Mouse (Mus musculus) ES-Bruce4 (cell line): Measurements from ENCODE around the gene Ank3. TPM values are rescaled to one million over a fixed set of nuclear protein-coding genes. Genes with fewer than 3 reads are reported as not detected.

Experiments used
- H3K27ac ChIP-seq: 2 replicates; pipeline ENCODE4 v1.5.1; 2012; ENCODE audit warnings: low read length, inconsistent platforms; ENCODE audit not compliant: insufficient read depth
- H3K27me3 ChIP-seq: 2 replicates; pipeline ENCODE4 v1.6.1; 2012; ENCODE audit warnings: mild to moderate bottlenecking, low read length, inconsistent platforms; ENCODE audit not compliant: control insufficient read depth, poor library complexity, insufficient read depth, severe bottlenecking
- H3K36me3 ChIP-seq: 2 replicates; pipeline ENCODE4 v1.6.1; 2012; ENCODE audit warnings: inconsistent platforms, mild to moderate bottlenecking, low read length, moderate library complexity; ENCODE audit not compliant: control insufficient read depth, poor library complexity, insufficient read depth, severe bottlenecking
- H3K4me1 ChIP-seq: one replicate; pipeline ENCODE4 v1.8.1; 2011; ENCODE audit warnings: low read length; ENCODE audit not compliant: control insufficient read depth, insufficient read depth
- H3K4me3 ChIP-seq: 2 replicates; pipeline ENCODE4 v1.5.1; 2011; ENCODE audit warnings: low read depth, mild to moderate bottlenecking, low read length
- H3K9ac ChIP-seq: 2 replicates; pipeline ENCODE4 v1.6.1; 2012; ENCODE audit warnings: low read depth, mild to moderate bottlenecking, inconsistent platforms; ENCODE audit not compliant: poor library complexity, severe bottlenecking
- H3K9me3 ChIP-seq: replicated peaks from 2 replicates; pipeline ENCODE4 v1.6.1; 2012; ENCODE audit warnings: mild to moderate bottlenecking, low read length, inconsistent platforms; ENCODE audit not compliant: control insufficient read depth, poor library complexity, insufficient read depth, severe bottlenecking
- CTCF ChIP-seq: IDR thresholded peaks from one replicate; pipeline ENCODE4 v1.8.1; 2011; ENCODE audit warnings: low read depth, low read length
- EP300 ChIP-seq: IDR thresholded peaks from 2 replicates; pipeline ENCODE4 v1.6.1; 2011; ENCODE audit warnings: low read depth, low read length; ENCODE audit not compliant: insufficient read depth
- POLR2A ChIP-seq: IDR thresholded peaks from one replicate; pipeline ENCODE4 v1.8.1; 2011; ENCODE audit warnings: low read length; ENCODE audit not compliant: insufficient read depth
- polyA plus RNA-seq: library from polyadenylated mRNA; stranded (reverse); fragments of >200 nt; gene quantifications from 2 replicates; pipeline ENCODE4 v1.2.4, GENCODE M21; 2011; ENCODE audit warnings: low read depth; ENCODE audit not compliant: missing spikeins, insufficient read depth, insufficient read length

Gene Ank3
- polyA plus RNA-seq, 1 experiment = 61.0 TPM

GRCm38 (mm10) chr10:69535123-69535930, 136.8 kb downstream of the Ank3 start:
- no peaks in the 10 kb centered on the region for H3K4me1 ChIP-seq

GRCm38 (mm10) chr10:69535931-69536200, 137.3 kb downstream of the Ank3 start:
- Histone ChIP-seq H3K36me3 (no peaks in the 10 kb centered on the region), H3K4me1 (no peaks in the 10 kb centered on the region), H3K4me3 (no peak overlapping the region), H3K9me3 (no peaks in the 10 kb centered on the region), H3K27me3 (no peaks in the 10 kb centered on the region), H3K27ac (no peak overlapping the region), H3K9ac (no peak overlapping the region)
- TF ChIP-seq POLR2A = no peak
- TF ChIP-seq EP300 = no peak
- no peak for TF ChIP-seq CTCF

More at GRCm38 (mm10) chr10:69535123-69535930, 136.8 kb downstream of the Ank3 start:
- no peaks in the 10 kb centered on the region for H3K9me3 ChIP-seq
- no peak overlapping the region for H3K27ac ChIP-seq
- no peaks in the 10 kb centered on the region for H3K27me3 ChIP-seq
- no peaks in the 10 kb centered on the region for H3K36me3 ChIP-seq
- TF ChIP-seq EP300 (no peak), CTCF (no peak), POLR2A (no peak)
- no peak overlapping the region for H3K9ac ChIP-seq
- H3K4me3 ChIP-seq = no peak overlapping the region

- Histone ChIP-seq H3K4me3 (no peak overlapping the region), H3K9ac (no peak overlapping the region), H3K36me3 (no peaks in the 10 kb centered on the region), H3K27me3 (no peaks in the 10 kb centered on the region), H3K9me3 (no peaks in the 10 kb centered on the region), H3K27ac (no peak overlapping the region), H3K4me1 (no peaks in the 10 kb centered on the region)
- TF ChIP-seq POLR2A = no peak
- no peak for TF ChIP-seq CTCF
- no peak for TF ChIP-seq EP300
These were observed 138.0 kb downstream of the Ank3 start for GRCm38 (mm10) chr10:69536372-69537075.

GRCm38 (mm10) chr10:69538236-69538635, 139.7 kb downstream of the Ank3 start:
- no peak overlapping the region for H3K27ac ChIP-seq
- TF ChIP-seq CTCF (no peak), POLR2A (no peak), EP300 (no peak)
- H3K9ac ChIP-seq = no peak overlapping the region
- H3K27me3 ChIP-seq = no peaks in the 10 kb centered on the region
- H3K4me1 ChIP-seq = no peaks in the 10 kb centered on the region
- no peak overlapping the region for H3K4me3 ChIP-seq
- H3K9me3 ChIP-seq = 0 out of 2 replicates have a peak, but pooled peaks cover under 1% of the 10 kb centered on the region
- H3K36me3 ChIP-seq = no peaks in the 10 kb centered on the region

GRCm38 (mm10) chr10:69542439-69542838, 143.9 kb downstream of the Ank3 start:
- no peak for TF ChIP-seq EP300
- no peak for TF ChIP-seq POLR2A
- no peak for TF ChIP-seq CTCF
- Histone ChIP-seq H3K27me3 (no peaks in the 10 kb centered on the region), H3K9me3 (0 out of 2 replicates have a peak, but pooled peaks cover 2% of the 10 kb centered on the region)

More at GRCm38 (mm10) chr10:69542439-69542838, 143.9 kb downstream of the Ank3 start:
- Histone ChIP-seq H3K9ac (no peak overlapping the region), H3K27ac (no peak overlapping the region), H3K4me1 (no peaks in the 10 kb centered on the region), H3K36me3 (no peaks in the 10 kb centered on the region), H3K4me3 (no peak overlapping the region)
